Mouse (Mus musculus): ENCODE data around the gene Clybl.

Gene Clybl

GRCm38 (mm10) chr14:122426529-122427203 is 245.2 kb downstream of the Clybl start:
- DNase-seq (ENCODE audit: low spot score) = no peak

GRCm38 (mm10) chr14:122427204-122427560 is 245.7 kb downstream of the Clybl start:
- DNase-seq (ENCODE audit: low spot score) = no peak

- DNase-seq (ENCODE audit: low spot score) = no peak
Observed at GRCm38 (mm10) chr14:122427654-122428053, 246.2 kb downstream of the Clybl start.

GRCm38 (mm10) chr14:122432558-122432957 is 251.1 kb downstream of the Clybl start:
- no peak for DNase-seq (ENCODE audit: low spot score)

GRCm38 (mm10) chr14:122434039-122434438 is 252.5 kb downstream of the Clybl start:
- DNase-seq (ENCODE audit: low spot score) = no peak

- DNase-seq (ENCODE audit: low spot score) = no peak
Observed at GRCm38 (mm10) chr14:122436850-122437249, 255.3 kb downstream of the Clybl start.

GRCm38 (mm10) chr14:122449601-122450495 is 268.3 kb downstream of the Clybl start:
- no peak for DNase-seq (ENCODE audit: low spot score)

- DNase-seq (ENCODE audit: low spot score) = no peak
Observed at GRCm38 (mm10) chr14:122450496-122451382, 269.2 kb downstream of the Clybl start, which contains the start of gene Gm5089. Gm5089 (minus strand) TSS chr14:122451115.

- DNase-seq (ENCODE audit: low spot score) = no peak
Observed at GRCm38 (mm10) chr14:122451551-122452145, 270.1 kb downstream of the Clybl start.

All from ovary, postnatal 36 days (tissue).